ENCODE assay signal across 17 mouse cellular contexts in genomic region chr7:110516241-110517220, GRCm38 (mm10).
DNase-seq lines count a peak whose midpoint lies in the region; ATAC-seq and TF ChIP-seq lines count a peak whose summit lies in the region.
"Had no signal": no experiment of that assay in that cellular context is flagged by ENCODE, and none has a peak within 500 bp of the region (broad histone marks: within the 10 kb centered on the region; RNA-seq: fewer than 3 reads in every experiment).

No protein-coding gene starts in this region.

- TF ChIP-seq EP300 in lung, postnatal 0 days (IDR thresholded peaks at IDR 0.05) = no peak

- no peaks in the 10 kb centered on the region for H3K27me3 ChIP-seq in forebrain, embryonic 13.5 days
- H3K27me3 ChIP-seq in forebrain, embryonic 11.5 days (ENCODE audit: control insufficient read depth, insufficient read depth, low read length) = no peaks in the 10 kb centered on the region
- no peaks in the 10 kb centered on the region for H3K27me3 ChIP-seq in intestine, embryonic 15.5 days (replicated peaks)
- H3K27me3 ChIP-seq in intestine, embryonic 16.5 days (replicated peaks; ENCODE audit: control insufficient read depth, insufficient read depth, low read length) = no peaks in the 10 kb centered on the region
- H3K27me3 ChIP-seq in lung, postnatal 0 days (replicated peaks; ENCODE audit: insufficient read depth, low read length) = no peaks in the 10 kb centered on the region
- H3K27me3 ChIP-seq in forebrain, postnatal 0 days (ENCODE audit: insufficient read depth, low read length) = no peaks in the 10 kb centered on the region
- H3K27me3 ChIP-seq: CH12.LX; kidney, embryonic 15.5 days; liver, embryonic 15.5 days; midbrain, embryonic 13.5 days had no signal

- no peak overlapping the region for H3K9ac ChIP-seq in forebrain, embryonic 13.5 days
- no peak overlapping the region for H3K9ac ChIP-seq in forebrain, embryonic 11.5 days (ENCODE audit: low read length)
- H3K9ac ChIP-seq in intestine, embryonic 15.5 days = no peak overlapping the region
- H3K9ac ChIP-seq in intestine, embryonic 16.5 days (ENCODE audit: low read depth, low read length) = no peak overlapping the region
- H3K9ac ChIP-seq in lung, postnatal 0 days (replicated peaks; ENCODE audit: low read depth) = no peak overlapping the region
- no peak overlapping the region for H3K9ac ChIP-seq in forebrain, postnatal 0 days
- H3K9ac ChIP-seq: kidney, embryonic 15.5 days; liver, embryonic 15.5 days; midbrain, embryonic 13.5 days had no signal

- H3K9me3 ChIP-seq in forebrain, embryonic 13.5 days (replicated peaks) = no peaks in the 10 kb centered on the region; the same call in 1 of the 2 replicates
- no peaks in the 10 kb centered on the region for H3K9me3 ChIP-seq in forebrain, embryonic 11.5 days (ENCODE audit: control insufficient read depth, low read length)
- no peaks in the 10 kb centered on the region for H3K9me3 ChIP-seq in intestine, embryonic 15.5 days
- H3K9me3 ChIP-seq in intestine, embryonic 16.5 days (ENCODE audit: control insufficient read depth, low read length) = no peaks in the 10 kb centered on the region
- no peaks in the 10 kb centered on the region for H3K9me3 ChIP-seq in lung, postnatal 0 days (ENCODE audit: low read length)
- no peaks in the 10 kb centered on the region for H3K9me3 ChIP-seq in forebrain, postnatal 0 days (ENCODE audit: low read length)
- H3K9me3 ChIP-seq: kidney, embryonic 15.5 days; liver, embryonic 15.5 days; midbrain, embryonic 13.5 days had no signal

- H3K4me2 ChIP-seq in forebrain, embryonic 13.5 days = no peak overlapping the region
- H3K4me2 ChIP-seq in forebrain, embryonic 11.5 days (ENCODE audit: low read depth, low read length, severe bottlenecking) = no peak overlapping the region
- H3K4me2 ChIP-seq in intestine, embryonic 15.5 days (replicated peaks) = no peak overlapping the region
- H3K4me2 ChIP-seq in intestine, embryonic 16.5 days (ENCODE audit: low read depth, low read length) = no peak overlapping the region
- H3K4me2 ChIP-seq in lung, postnatal 0 days (replicated peaks; ENCODE audit: low read depth, low read length) = no peak overlapping the region
- no peak overlapping the region for H3K4me2 ChIP-seq in forebrain, postnatal 0 days (ENCODE audit: low read depth)
- H3K4me2 ChIP-seq: kidney, embryonic 15.5 days; liver, embryonic 15.5 days; midbrain, embryonic 13.5 days had no signal

- ATAC-seq in forebrain, embryonic 13.5 days = 0 out of 2 replicates have a peak, but pooled peaks have one; percentile 24
- ATAC-seq in forebrain, embryonic 11.5 days (replicated peaks; ENCODE audit: low FRiP score) = no peak
- peak; percentile 31; the same call in 1 of the 2 replicates for ATAC-seq in intestine, embryonic 15.5 days
- ATAC-seq in intestine, embryonic 16.5 days = no peak
- no peak for ATAC-seq in lung, postnatal 0 days
- peak; percentile 47; the same call in 1 of the 2 replicates for ATAC-seq in forebrain, postnatal 0 days
- ATAC-seq: midbrain, embryonic 13.5 days had no signal

- no peak for DNase-seq in forebrain, embryonic 11.5 days (ENCODE audit: low spot score)
- DNase-seq in lung, postnatal 0 days (ENCODE audit: low spot score) = peak; percentile 25
- no peak for DNase-seq in lung, postnatal 36 days
- no peak for DNase-seq in forebrain, postnatal 0 days
- no peak for DNase-seq in adrenal gland, adult 18-20 months (ENCODE audit: low spot score in 2 of 2)
- DNase-seq: adrenal gland, postnatal 25 days; cerebellum, adult 9-10 months; retina, postnatal 1 day; right cerebral cortex, postnatal 4 days had no signal

- no peak for TF ChIP-seq CTCF in lung, postnatal 0 days (IDR thresholded peaks at IDR 0.05)
- TF ChIP-seq CTCF in forebrain, postnatal 0 days (IDR thresholded peaks at IDR 0.05; ENCODE audit: low read depth) = no peak

- H3K4me1 ChIP-seq in forebrain, embryonic 13.5 days = peaks cover 5% of the 10 kb centered on the region; the same call in 1 of the 2 replicates
- no peaks in the 10 kb centered on the region for H3K4me1 ChIP-seq in forebrain, embryonic 11.5 days (replicated peaks; ENCODE audit: control insufficient read depth, insufficient read depth, low read length)
- no peaks in the 10 kb centered on the region for H3K4me1 ChIP-seq in intestine, embryonic 15.5 days (replicated peaks)
- no peaks in the 10 kb centered on the region for H3K4me1 ChIP-seq in intestine, embryonic 16.5 days (ENCODE audit: control insufficient read depth, insufficient read depth, low read length)
- H3K4me1 ChIP-seq in lung, postnatal 0 days (ENCODE audit: insufficient read depth, low read depth, low read length) = no peaks in the 10 kb centered on the region
- no peaks in the 10 kb centered on the region for H3K4me1 ChIP-seq in forebrain, postnatal 0 days (ENCODE audit: insufficient read depth)
- H3K4me1 ChIP-seq: kidney, embryonic 15.5 days; liver, embryonic 15.5 days had no signal

- H3K4me3 ChIP-seq in forebrain, embryonic 13.5 days = no peak overlapping the region
- no peak overlapping the region for H3K4me3 ChIP-seq in forebrain, embryonic 11.5 days (ENCODE audit: low read depth, low read length)
- no peak overlapping the region for H3K4me3 ChIP-seq in intestine, embryonic 15.5 days (replicated peaks)
- H3K4me3 ChIP-seq in intestine, embryonic 16.5 days (ENCODE audit: low read length) = no peak overlapping the region
- no peak overlapping the region for H3K4me3 ChIP-seq in lung, postnatal 0 days (ENCODE audit: low read depth, low read length)
- no peak overlapping the region for H3K4me3 ChIP-seq in forebrain, postnatal 0 days (ENCODE audit: low read depth, low read length)
- H3K4me3 ChIP-seq: kidney, embryonic 15.5 days; liver, embryonic 15.5 days; midbrain, embryonic 13.5 days had no signal

- no peaks in the 10 kb centered on the region for H3K36me3 ChIP-seq in forebrain, embryonic 13.5 days (ENCODE audit: poor library complexity, severe bottlenecking)
- H3K36me3 ChIP-seq in forebrain, embryonic 11.5 days (ENCODE audit: control insufficient read depth, insufficient read depth, low read length) = no peaks in the 10 kb centered on the region
- H3K36me3 ChIP-seq in intestine, embryonic 15.5 days = no peaks in the 10 kb centered on the region
- H3K36me3 ChIP-seq in intestine, embryonic 16.5 days (ENCODE audit: control insufficient read depth, insufficient read depth, low read length) = no peaks in the 10 kb centered on the region
- H3K36me3 ChIP-seq in lung, postnatal 0 days (ENCODE audit: insufficient read depth, low read length) = no peaks in the 10 kb centered on the region
- no peaks in the 10 kb centered on the region for H3K36me3 ChIP-seq in forebrain, postnatal 0 days (ENCODE audit: insufficient read depth)
- H3K36me3 ChIP-seq: kidney, embryonic 15.5 days; liver, embryonic 15.5 days; midbrain, embryonic 13.5 days had no signal

- WGBS in forebrain, embryonic 13.5 days = 93% methylated on average over 2 of the region's 2 CpGs
- 94% methylated on average over 2 of the region's 2 CpGs for WGBS in forebrain, embryonic 11.5 days
- WGBS in intestine, embryonic 15.5 days = 38% methylated on average over 2 of the region's 2 CpGs
- 50% methylated on average over 2 of the region's 2 CpGs for WGBS in intestine, embryonic 16.5 days
- WGBS in lung, postnatal 0 days = 43% methylated on average over 2 of the region's 2 CpGs
- WGBS in forebrain, postnatal 0 days = 64% methylated on average over 2 of the region's 2 CpGs

- no peak overlapping the region for H3K27ac ChIP-seq in forebrain, embryonic 13.5 days
- H3K27ac ChIP-seq in forebrain, embryonic 11.5 days (ENCODE audit: low read depth, low read length) = no peak overlapping the region
- no peak overlapping the region for H3K27ac ChIP-seq in intestine, embryonic 15.5 days
- H3K27ac ChIP-seq in intestine, embryonic 16.5 days (ENCODE audit: low read length) = no peak overlapping the region
- no peak overlapping the region for H3K27ac ChIP-seq in lung, postnatal 0 days (ENCODE audit: low read length)
- H3K27ac ChIP-seq in forebrain, postnatal 0 days (ENCODE audit: low read depth, low read length) = no peak overlapping the region
- H3K27ac ChIP-seq: liver, embryonic 15.5 days; macrophage; midbrain, embryonic 13.5 days had no signal

Comparison
In these comparisons a context has a peak if more than half of its experiments do, and no peak if none do; other contexts are left out.
1. ATAC-seq: peak in forebrain, embryonic 13.5 days (single experiment), intestine, embryonic 15.5 days (single experiment) and forebrain, postnatal 0 days (single experiment); none in forebrain, embryonic 11.5 days (single experiment), intestine, embryonic 16.5 days (single experiment) and lung, postnatal 0 days (single experiment).